Comparison of ENCODE assay signal across 8 mouse cellular contexts in genomic region chr9:29412181-29412771, GRCm38 (mm10).
DNase-seq lines count a peak whose midpoint lies in the region; ATAC-seq and TF ChIP-seq lines count a peak whose summit lies in the region.

No protein-coding gene starts in this region.

- intact Hi-C loops in heart, postnatal 10 days (cut with DNase I): loop anchor here (5.0 kb wide), 1 partner anchor 230 kb away; no protein-coding TSS in a partner anchor

- TF ChIP-seq CTCF in stomach, postnatal 0 days (IDR thresholded peaks at IDR 0.05; ENCODE audit: low read depth): no peak

- under 1% methylated on average over 52 of the region's 61 CpGs for WGBS in forebrain, embryonic 12.5 days
- 0% methylated on average over 47 of the region's 61 CpGs for WGBS in midbrain, embryonic 11.5 days
- 0% methylated on average over 46 of the region's 61 CpGs for WGBS in stomach, postnatal 0 days

- H3K36me3 ChIP-seq in forebrain, embryonic 12.5 days (replicated peaks): no peaks in the 10 kb centered on the region
- H3K36me3 ChIP-seq in midbrain, embryonic 11.5 days (ENCODE audit: control insufficient read depth, insufficient read depth, low read length): no peaks in the 10 kb centered on the region
- H3K36me3 ChIP-seq in stomach, postnatal 0 days (ENCODE audit: control insufficient read depth, insufficient read depth, low read length): no peaks in the 10 kb centered on the region

- peak overlapping the region; percentile 69 for H3K9ac ChIP-seq in forebrain, embryonic 12.5 days
- H3K9ac ChIP-seq in midbrain, embryonic 11.5 days (ENCODE audit: low read length): peak overlapping the region; percentile 58
- no peak overlapping the region for H3K9ac ChIP-seq in stomach, postnatal 0 days (ENCODE audit: low read length)

- ATAC-seq in forebrain, embryonic 12.5 days (ENCODE audit: low FRiP score): peak; percentile 80
- ATAC-seq in midbrain, embryonic 11.5 days (ENCODE audit: low FRiP score): peak; percentile 92
- peak; percentile 26; the same call in 1 of the 2 replicates for ATAC-seq in stomach, postnatal 0 days (ENCODE audit: low FRiP score, low TSS enrichment)

- no peaks in the 10 kb centered on the region for H3K9me3 ChIP-seq in forebrain, embryonic 12.5 days
- no peaks in the 10 kb centered on the region for H3K9me3 ChIP-seq in midbrain, embryonic 11.5 days (ENCODE audit: control insufficient read depth, low read length)
- no peaks in the 10 kb centered on the region for H3K9me3 ChIP-seq in stomach, postnatal 0 days (ENCODE audit: control insufficient read depth, low read length)

- no peak for TF ChIP-seq EP300 in stomach, postnatal 0 days (optimal IDR thresholded peaks at IDR 0.05)

- peak overlapping the region; percentile 87 for H3K4me2 ChIP-seq in forebrain, embryonic 12.5 days
- peak overlapping the region; percentile 95 for H3K4me2 ChIP-seq in midbrain, embryonic 11.5 days
- peak overlapping the region; percentile 79 for H3K4me2 ChIP-seq in stomach, postnatal 0 days (replicated peaks; ENCODE audit: low read depth)

- peaks cover 43% of the 10 kb centered on the region for H3K27me3 ChIP-seq in forebrain, embryonic 12.5 days
- H3K27me3 ChIP-seq in midbrain, embryonic 11.5 days (ENCODE audit: control insufficient read depth, insufficient read depth, low read length): peaks cover 11% of the 10 kb centered on the region; the same call in 1 of the 2 replicates
- H3K27me3 ChIP-seq in stomach, postnatal 0 days (ENCODE audit: control insufficient read depth, insufficient read depth, low read length): no peaks in the 10 kb centered on the region; the same call in 1 of the 2 replicates

- DNase-seq in R1 (ENCODE audit: low read depth, low spot score): peak; percentile 69
- DNase-seq in heart, postnatal 10 days: peak; percentile 53 to 56
- DNase-seq in left cerebral cortex, adult 18-20 months (ENCODE audit: low spot score in 2 of 2): peak; percentile 56 to 79
- peak; percentile 97 for DNase-seq in midbrain, embryonic 11.5 days (ENCODE audit: low spot score, missing footprints)
- DNase-seq in stomach, postnatal 0 days (ENCODE audit: low spot score): peak; percentile 52
- DNase-seq in thymus, postnatal 10 days (ENCODE audit: low spot score in 2 of 2): no peak

- H3K27ac ChIP-seq in brown adipose tissue, adult 24 weeks (replicated peaks; ENCODE audit: low read depth, low read length): no peak overlapping the region
- peak overlapping the region; percentile 80 for H3K27ac ChIP-seq in forebrain, embryonic 12.5 days
- peak overlapping the region; percentile 27; the same call in 1 of the 2 replicates for H3K27ac ChIP-seq in midbrain, embryonic 11.5 days (ENCODE audit: low read depth, low read length)
- no peak overlapping the region for H3K27ac ChIP-seq in stomach, postnatal 0 days (replicated peaks)

- peak overlapping the region; percentile 41 for H3K4me3 ChIP-seq in brown adipose tissue, adult 24 weeks (ENCODE audit: insufficient read depth, low read depth, low read length)
- H3K4me3 ChIP-seq in forebrain, embryonic 12.5 days (replicated peaks): peak overlapping the region; percentile 57
- peak overlapping the region; percentile 48 for H3K4me3 ChIP-seq in midbrain, embryonic 11.5 days (ENCODE audit: low read depth, low read length)
- peak overlapping the region; percentile 44 for H3K4me3 ChIP-seq in stomach, postnatal 0 days (ENCODE audit: low read depth, low read length)

- H3K4me1 ChIP-seq in brown adipose tissue, adult 24 weeks (ENCODE audit: control insufficient read depth, insufficient read depth, insufficient read length, low read length): no peaks in the 10 kb centered on the region
- peaks cover 13% of the 10 kb centered on the region; the same call in 1 of the 2 replicates for H3K4me1 ChIP-seq in forebrain, embryonic 12.5 days
- peaks cover 7% of the 10 kb centered on the region for H3K4me1 ChIP-seq in midbrain, embryonic 11.5 days (ENCODE audit: control insufficient read depth, insufficient read depth, low read length)
- no peaks in the 10 kb centered on the region for H3K4me1 ChIP-seq in stomach, postnatal 0 days (replicated peaks; ENCODE audit: control insufficient read depth, insufficient read depth)

Comparison
In these comparisons a context has a peak if more than half of its experiments do, and no peak if none do; other contexts are left out.
1. DNase-seq: peak in R1 (single experiment), heart, postnatal 10 days (2 of 2), left cerebral cortex, adult 18-20 months (2 of 2), midbrain, embryonic 11.5 days (single experiment) and stomach, postnatal 0 days (single experiment); none in thymus, postnatal 10 days (0 of 2).
2. H3K27ac ChIP-seq: peak in forebrain, embryonic 12.5 days (single experiment) and midbrain, embryonic 11.5 days (single experiment); none in brown adipose tissue, adult 24 weeks (single experiment) and stomach, postnatal 0 days (single experiment).
3. ATAC-seq: peak in every context shown above with its lines; median percentile 92 in midbrain, embryonic 11.5 days; 80 in forebrain, embryonic 12.5 days; 26 in stomach, postnatal 0 days.
4. Peak in every context shown above with its lines, with median percentiles within 50 percentile points of each other: H3K4me3 ChIP-seq and H3K4me2 ChIP-seq.